Mouse (Mus musculus) T-helper 2 cell (primary cell): Measurements from ENCODE around the gene Uggt1.

Source experiments
- in situ Hi-C: fragments of 300-600 bp; cut with MboI, MseI; formaldehyde crosslinking; loops from one replicate; pipeline ENCODE4 v1.15.1; 2025; ENCODE audit warnings: high pct_unique_total_duplicates

The Uggt1 gene

GRCm38 (mm10) chr1:36118061-36118685 lies 126.3 kb downstream of the Uggt1 start:
- in situ Hi-C loops = loop anchor here (10.0 kb wide), 1 partner anchor 723 kb away; no protein-coding TSS in a partner anchor

- in situ Hi-C loops = loop anchor here (10.0 kb wide), 1 partner anchor 722 kb away; no protein-coding TSS in a partner anchor
Measured at GRCm38 (mm10) chr1:36116488-36116887, 128.0 kb downstream of the Uggt1 start.

- in situ Hi-C loops = loop anchor here (10.0 kb wide), 1 partner anchor 720 kb away; no protein-coding TSS in a partner anchor
Measured at GRCm38 (mm10) chr1:36114844-36115243, 129.7 kb downstream of the Uggt1 start.

- in situ Hi-C loops = loop anchor here (10.0 kb wide), 1 partner anchor 719 kb away; no protein-coding TSS in a partner anchor
Measured at GRCm38 (mm10) chr1:36113670-36114069, 130.8 kb downstream of the Uggt1 start.

- in situ Hi-C loops = loop anchor here (10.0 kb wide), 1 partner anchor 718 kb away; no protein-coding TSS in a partner anchor
Measured at GRCm38 (mm10) chr1:36112665-36113064, 131.9 kb downstream of the Uggt1 start.

- in situ Hi-C loops = loop anchor here (10.0 kb wide), 1 partner anchor 715 kb away; no protein-coding TSS in a partner anchor
Measured at GRCm38 (mm10) chr1:36109987-36110386, 134.5 kb downstream of the Uggt1 start.

GRCm38 (mm10) chr1:36105917-36106706 lies 138.4 kb downstream of the Uggt1 start:
- in situ Hi-C loops = no loop called here

GRCm38 (mm10) chr1:36100371-36100770 lies 144.1 kb downstream of the Uggt1 start:
- in situ Hi-C loops = no loop called here

- in situ Hi-C loops = no loop called here
Measured at GRCm38 (mm10) chr1:36098432-36098831, 146.1 kb downstream of the Uggt1 start.

GRCm38 (mm10) chr1:36095423-36096272 lies 148.9 kb downstream of the Uggt1 start:
- in situ Hi-C loops = no loop called here

- in situ Hi-C loops = no loop called here
Measured at GRCm38 (mm10) chr1:36093741-36094140, 150.8 kb downstream of the Uggt1 start.

GRCm38 (mm10) chr1:36091246-36091645 lies 153.3 kb downstream of the Uggt1 start:
- in situ Hi-C loops = no loop called here

GRCm38 (mm10) chr1:36090722-36091110 lies 153.8 kb downstream of the Uggt1 start:
- in situ Hi-C loops = no loop called here
